Mouse (Mus musculus) hematopoietic stem cell, adult 5-6 weeks (primary cell): ENCODE measurements around the gene Capn8. TPM values are rescaled to one million over a fixed set of nuclear protein-coding genes. Genes with fewer than 3 reads are reported as not detected.

ENCODE experiments used
- total RNA-seq: library from RNA; stranded (forward); fragments of 172-1452, 232-1000 nt; gene quantifications from 2 replicates; pipeline ENCODE4 v1.2.3, GENCODE M21; 2017

Gene Capn8
- total RNA-seq, 1 experiment from 2014 or later = not detected

Other genes starting within 250 kb of the Capn8 start
- 20.1 and 20.3 TPM in 2 replicates for gene Fbxo28, start 223.4 kb upstream of the Capn8 start, total RNA-seq
- gene Trp53bp2, start 155.8 kb upstream of the Capn8 start, total RNA-seq = 11.1 and 30.0 TPM in 2 replicates
- gene Capn2, start 47.4 kb upstream of the Capn8 start, total RNA-seq = 45.6 and 60.3 TPM in 2 replicates
- gene Ccdc185, start 184.2 kb downstream of the Capn8 start, total RNA-seq = not detected in 2 replicates
- 1.3 and 2.2 TPM in 2 replicates for gene Susd4, start 198.9 kb downstream of the Capn8 start, total RNA-seq